Mouse (Mus musculus): ENCODE results near the gene Grid2. TPM values are rescaled to one million over a fixed set of nuclear protein-coding genes. Genes with fewer than 3 reads are reported as not detected.

The Grid2 gene
- not detected for polyA plus RNA-seq (2014; fragmentation: Illumina TruSeq; extraction: RNeasy Lipid Tissue Mini Kit (QIAGEN cat#74804); ENCODE audit: low read depth, low replicate concordance)

GRCm38 (mm10) chr6:63255826-63256555 lies at the start of gene Grid2:
Gene Grid2, plus strand, starts transcription at chr6:63255876.

DNA sequence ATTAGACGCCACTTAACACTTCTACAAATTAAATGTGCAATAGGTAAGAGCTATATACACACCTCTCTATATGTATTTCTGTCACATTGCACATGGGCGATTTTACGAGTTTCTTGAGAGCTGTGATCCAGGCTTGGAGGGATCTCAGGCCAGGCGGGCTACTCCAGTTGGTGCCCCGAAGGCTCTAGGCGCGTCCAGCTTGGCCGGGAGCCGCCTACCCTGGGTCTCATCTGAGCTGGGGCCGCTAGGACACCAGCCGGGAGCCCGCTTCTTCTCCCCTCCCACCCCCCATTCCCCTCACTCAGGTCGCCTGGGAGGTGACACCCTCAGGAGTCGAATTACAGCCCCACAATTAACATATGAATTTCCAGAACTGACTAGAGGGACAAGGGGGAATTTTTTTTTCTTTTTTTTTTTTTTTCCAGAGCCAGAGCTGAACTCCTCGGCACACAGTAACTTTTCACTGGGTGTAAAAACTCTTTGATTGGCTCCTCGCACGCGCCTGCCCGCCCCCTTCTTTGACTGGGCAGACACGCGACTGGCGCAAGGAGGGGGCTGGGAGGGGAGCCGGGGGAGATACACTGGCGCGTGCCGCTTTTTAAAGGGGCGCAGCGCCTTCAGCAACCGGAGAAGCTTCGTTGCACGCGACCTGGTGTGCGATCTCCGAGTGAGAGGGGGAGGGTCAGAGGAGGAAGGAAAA lies 1473.0 kb downstream of the Grid2 start, which contains the start of gene Atoh1:
Atoh1 (plus strand) TSS at position 627 of the 700 bp plus-strand sequence.

